ENCODE assay signal across 29 mouse cellular contexts in genomic region chr15:42361871-42362270, GRCm38 (mm10).
DNase-seq lines count a peak whose midpoint lies in the region; ATAC-seq and TF ChIP-seq lines count a peak whose summit lies in the region.
"Had no signal": no experiment of that assay in that cellular context is flagged by ENCODE, and none has a peak within 500 bp of the region (broad histone marks: within the 10 kb centered on the region; RNA-seq: fewer than 3 reads in every experiment).

No protein-coding gene starts in this region.

- no peak overlapping the region for H3K4me2 ChIP-seq in limb, embryonic 12.5 days
- H3K4me2 ChIP-seq in myocyte (ENCODE audit: low read depth): peak overlapping the region; percentile 37
- no peak overlapping the region for H3K4me2 ChIP-seq in neural tube, embryonic 14.5 days (ENCODE audit: low read depth, low read length)
- no peak overlapping the region for H3K4me2 ChIP-seq in hindbrain, embryonic 14.5 days (replicated peaks)
- H3K4me2 ChIP-seq: forebrain, embryonic 13.5 days; heart, embryonic 11.5 days; hindbrain, embryonic 13.5 days had no signal

- H3K4me3 ChIP-seq in limb, embryonic 12.5 days (replicated peaks): no peak overlapping the region
- H3K4me3 ChIP-seq in limb, embryonic 10.5 days: no peak overlapping the region
- no peak overlapping the region for H3K4me3 ChIP-seq in myocyte
- no peak overlapping the region for H3K4me3 ChIP-seq in neural tube, embryonic 14.5 days (ENCODE audit: low read depth, low read length)
- no peak overlapping the region for H3K4me3 ChIP-seq in hindbrain, embryonic 14.5 days (replicated peaks; ENCODE audit: low read length)
- H3K4me3 ChIP-seq in heart, embryonic 10.5 days: no peak overlapping the region
- H3K4me3 ChIP-seq: forebrain, embryonic 10.5 days; forebrain, embryonic 13.5 days; heart, adult 2 months; hindbrain, embryonic 10.5 days; hindbrain, embryonic 13.5 days had no signal

- no peak for TF ChIP-seq POLR2A in myocyte (IDR thresholded peaks at IDR 0.05; ENCODE audit: insufficient read length, low read depth)

- no peak overlapping the region for H3K9ac ChIP-seq in limb, embryonic 12.5 days (replicated peaks)
- H3K9ac ChIP-seq in neural tube, embryonic 14.5 days (replicated peaks; ENCODE audit: low read depth, low read length): no peak overlapping the region
- no peak overlapping the region for H3K9ac ChIP-seq in hindbrain, embryonic 14.5 days
- H3K9ac ChIP-seq: forebrain, embryonic 13.5 days; hindbrain, embryonic 13.5 days had no signal

- H3K9me3 ChIP-seq in limb, embryonic 12.5 days: no peaks in the 10 kb centered on the region
- H3K9me3 ChIP-seq in limb, embryonic 10.5 days (replicated peaks): no peaks in the 10 kb centered on the region
- no peaks in the 10 kb centered on the region for H3K9me3 ChIP-seq in neural tube, embryonic 14.5 days (ENCODE audit: control insufficient read depth, low read length)
- H3K9me3 ChIP-seq in hindbrain, embryonic 14.5 days (ENCODE audit: control insufficient read depth, low read length): no peaks in the 10 kb centered on the region
- H3K9me3 ChIP-seq in heart, embryonic 10.5 days: no peaks in the 10 kb centered on the region
- H3K9me3 ChIP-seq: forebrain, embryonic 10.5 days; forebrain, embryonic 13.5 days; hindbrain, embryonic 10.5 days; hindbrain, embryonic 13.5 days had no signal

- DNase-seq in limb, embryonic 10.5 days (ENCODE audit: low spot score): no peak
- DNase-seq in 3T3-L1 (ENCODE audit: low read depth, low spot score): peak; percentile 40
- DNase-seq in hindbrain, embryonic 14.5 days (ENCODE audit: low spot score): no peak
- DNase-seq in layer of hippocampus, adult 18-20 months (ENCODE audit: low spot score in 2 of 2): no peak
- no peak for DNase-seq in heart, embryonic 10.5 days (ENCODE audit: low spot score)
- DNase-seq: adrenal gland, adult 8-10 months; adrenal gland, postnatal 25 days; B cell, adult 2 months; cerebellum, adult 11-12 months; cerebellum, adult 8-10 months; cerebellum, postnatal 10 days; cerebellum, postnatal 36 days; embryo, embryonic 11 days; gastrocnemius, postnatal 10 days; gastrocnemius, postnatal 36 days; heart, adult 2 months; heart, postnatal 36 days had no signal

- no peaks in the 10 kb centered on the region for H3K27me3 ChIP-seq in limb, embryonic 12.5 days
- no peaks in the 10 kb centered on the region for H3K27me3 ChIP-seq in limb, embryonic 10.5 days (ENCODE audit: low read depth, poor library complexity, severe bottlenecking)
- no peaks in the 10 kb centered on the region for H3K27me3 ChIP-seq in myocyte (ENCODE audit: control insufficient read depth, insufficient read depth, insufficient read length)
- no peaks in the 10 kb centered on the region for H3K27me3 ChIP-seq in neural tube, embryonic 14.5 days (ENCODE audit: control insufficient read depth, insufficient read depth, low read length)
- no peaks in the 10 kb centered on the region for H3K27me3 ChIP-seq in hindbrain, embryonic 14.5 days (ENCODE audit: control insufficient read depth, insufficient read depth, low read length)
- no peaks in the 10 kb centered on the region for H3K27me3 ChIP-seq in heart, embryonic 10.5 days (ENCODE audit: insufficient read depth, poor library complexity, severe bottlenecking)
- H3K27me3 ChIP-seq: forebrain, embryonic 13.5 days; hindbrain, embryonic 13.5 days had no signal

- H3K79me2 ChIP-seq in myocyte (ENCODE audit: control insufficient read depth, insufficient read depth): no peaks in the 10 kb centered on the region

- H3K36me3 ChIP-seq in limb, embryonic 12.5 days: no peaks in the 10 kb centered on the region
- no peaks in the 10 kb centered on the region for H3K36me3 ChIP-seq in limb, embryonic 10.5 days
- no peaks in the 10 kb centered on the region for H3K36me3 ChIP-seq in myocyte (ENCODE audit: control insufficient read depth, insufficient read depth)
- no peaks in the 10 kb centered on the region for H3K36me3 ChIP-seq in neural tube, embryonic 14.5 days (ENCODE audit: control insufficient read depth, insufficient read depth, low read length)
- no peaks in the 10 kb centered on the region for H3K36me3 ChIP-seq in hindbrain, embryonic 14.5 days (replicated peaks; ENCODE audit: control insufficient read depth, insufficient read depth)
- H3K36me3 ChIP-seq in heart, embryonic 10.5 days: no peaks in the 10 kb centered on the region
- H3K36me3 ChIP-seq: forebrain, embryonic 10.5 days; hindbrain, embryonic 10.5 days; hindbrain, embryonic 13.5 days had no signal

- no peak overlapping the region for H3K27ac ChIP-seq in limb, embryonic 12.5 days
- no peak overlapping the region for H3K27ac ChIP-seq in limb, embryonic 10.5 days
- H3K27ac ChIP-seq in neural tube, embryonic 14.5 days (ENCODE audit: low read depth, low read length): no peak overlapping the region
- H3K27ac ChIP-seq in hindbrain, embryonic 14.5 days: no peak overlapping the region
- no peak overlapping the region for H3K27ac ChIP-seq in heart, embryonic 10.5 days
- H3K27ac ChIP-seq: forebrain, embryonic 10.5 days; forebrain, embryonic 13.5 days; heart, adult 2 months; hindbrain, embryonic 10.5 days; hindbrain, embryonic 13.5 days; hindbrain, postnatal 0 days had no signal

- 0 out of 2 replicates have a peak, but pooled peaks have one; percentile 31 for ATAC-seq in limb, embryonic 12.5 days (ENCODE audit: insufficient number of reproducible peaks, insufficient read depth, low FRiP score, low TSS enrichment, low read depth)
- peak; percentile 84 for ATAC-seq in neural tube, embryonic 14.5 days (ENCODE audit: low read depth)
- no peak for ATAC-seq in hindbrain, embryonic 14.5 days (ENCODE audit: low FRiP score)
- ATAC-seq: activated CD4-positive, CD25-positive, alpha-beta regulatory T cell, adult 4 months; CD4-positive, CD25-positive, alpha-beta regulatory T cell, adult 4 months; forebrain, embryonic 13.5 days; forebrain, embryonic 16.5 days; hindbrain, postnatal 0 days had no signal

- no peaks in the 10 kb centered on the region; the same call in 1 of the 2 replicates for H3K4me1 ChIP-seq in limb, embryonic 12.5 days (replicated peaks)
- peaks cover 6% of the 10 kb centered on the region for H3K4me1 ChIP-seq in limb, embryonic 10.5 days
- no peaks in the 10 kb centered on the region for H3K4me1 ChIP-seq in neural tube, embryonic 14.5 days (ENCODE audit: control insufficient read depth, insufficient read depth, low read length)
- H3K4me1 ChIP-seq in hindbrain, embryonic 14.5 days (replicated peaks; ENCODE audit: control insufficient read depth, insufficient read depth, low read length): no peaks in the 10 kb centered on the region
- no peaks in the 10 kb centered on the region for H3K4me1 ChIP-seq in heart, embryonic 10.5 days
- H3K4me1 ChIP-seq: forebrain, embryonic 13.5 days; hindbrain, embryonic 10.5 days; hindbrain, embryonic 13.5 days had no signal

- H3ac ChIP-seq in myocyte (ENCODE audit: control insufficient read depth, insufficient read length): no peak overlapping the region

TF ChIP-seq in myocyte, 11 proteins besides CTCF, POLR2A, EP300 and RAD21:
- no peak for TF ChIP-seq MAX (IDR thresholded peaks at IDR 0.05; ENCODE audit: low read depth)
- TF ChIP-seq MYOD1 (IDR thresholded peaks at IDR 0.05; ENCODE audit: control insufficient read depth in 1 of 3, insufficient read length in 2 of 3, low read depth in 2 of 3): no peak
- peak; percentile 14; the same call in 1 of the 2 replicates for TF ChIP-seq CEBPB (IDR thresholded peaks at IDR 0.05; ENCODE audit: insufficient read depth, poor library complexity, severe bottlenecking)
- TF ChIP-seq MYOG (IDR thresholded peaks at IDR 0.05; ENCODE audit: control insufficient read depth in 1 of 3, insufficient read depth in 1 of 3, insufficient read length in 2 of 3, low read depth in 2 of 3): no peak
- TF ChIP-seq TCF3 (IDR thresholded peaks at IDR 0.05; ENCODE audit: insufficient read length, low read depth): no peak
- TF ChIP-seq E2F4 (IDR thresholded peaks at IDR 0.05; ENCODE audit: insufficient read depth): no peak
